Mouse (Mus musculus): ENCODE measurements around the gene Slc23a3. TPM values are rescaled to one million over a fixed set of nuclear protein-coding genes. Genes with fewer than 3 reads are reported as not detected.

Slc23a3 gene
- polyA plus RNA-seq, 1 experiment, result 0.30 TPM

DNA sequence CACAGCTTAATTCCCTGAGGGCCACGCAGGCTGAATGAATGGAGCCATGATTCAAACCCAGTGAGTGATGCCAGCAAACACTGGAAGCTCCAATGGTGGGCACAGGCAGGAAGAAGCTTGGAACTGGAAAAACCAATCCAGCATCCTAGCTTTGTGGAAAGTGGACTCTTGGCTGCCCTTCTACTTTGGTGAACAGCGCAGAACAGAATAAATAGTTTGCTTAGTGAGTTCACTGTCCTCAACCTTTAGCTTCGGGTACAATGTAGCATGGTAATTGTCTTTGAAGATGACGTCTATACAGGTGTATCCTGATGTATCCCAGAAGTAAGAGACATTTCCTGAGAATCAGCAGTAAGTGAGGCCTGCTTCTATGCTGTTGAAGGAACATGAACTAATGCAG lies 15.0 kb upstream of the Slc23a3 start:
- peaks cover 36% of the 10 kb centered on the region for H3K36me3 ChIP-seq (ENCODE audit: control insufficient read depth, insufficient read depth, low read length)
- 91% methylated on average over 4 of the region's 4 CpGs for WGBS
- no peak overlapping the region for H3K27ac ChIP-seq (ENCODE audit: insufficient read depth, low read length)
- H3K27me3 ChIP-seq (ENCODE audit: control insufficient read depth, insufficient read depth, low read length), result no peaks in the 10 kb centered on the region
- no peak overlapping the region for H3K4me3 ChIP-seq (ENCODE audit: extremely low read depth, insufficient read depth, insufficient read length)
- no peak for DNase-seq (ENCODE audit: low read depth in 1 of 2, low spot score in 2 of 2)
- H3K4me1 ChIP-seq (ENCODE audit: control insufficient read depth, insufficient read depth, insufficient read length), result no peaks in the 10 kb centered on the region
- no peak for TF ChIP-seq CTCF (IDR thresholded peaks at IDR 0.05; ENCODE audit: extremely low read depth, insufficient read depth, insufficient read length, insufficient replicate concordance)
- no peak for TF ChIP-seq POLR2A (IDR thresholded peaks at IDR 0.05; ENCODE audit: low read depth, low read length)

GRCm38 (mm10) chr1:75147411-75148135 lies 13.9 kb upstream of the Slc23a3 start:
- no peak overlapping the region for H3K27ac ChIP-seq (ENCODE audit: insufficient read depth, low read length)
- H3K27me3 ChIP-seq (ENCODE audit: control insufficient read depth, insufficient read depth, low read length), result no peaks in the 10 kb centered on the region
- H3K36me3 ChIP-seq (ENCODE audit: control insufficient read depth, insufficient read depth, low read length), result peaks cover 36% of the 10 kb centered on the region
- no peaks in the 10 kb centered on the region; the same call in none of the 2 replicates for H3K4me1 ChIP-seq (ENCODE audit: control insufficient read depth, insufficient read depth, insufficient read length)
- H3K4me3 ChIP-seq (ENCODE audit: extremely low read depth, insufficient read depth, insufficient read length), result no peak overlapping the region
- DNase-seq (ENCODE audit: low read depth in 1 of 2, low spot score in 2 of 2), result no peak
- 91% methylated on average over 7 of the region's 7 CpGs for WGBS
- no peak for TF ChIP-seq CTCF (IDR thresholded peaks at IDR 0.05; ENCODE audit: extremely low read depth, insufficient read depth, insufficient read length, insufficient replicate concordance)
- TF ChIP-seq POLR2A (IDR thresholded peaks at IDR 0.05; ENCODE audit: low read depth, low read length), result no peak

DNA sequence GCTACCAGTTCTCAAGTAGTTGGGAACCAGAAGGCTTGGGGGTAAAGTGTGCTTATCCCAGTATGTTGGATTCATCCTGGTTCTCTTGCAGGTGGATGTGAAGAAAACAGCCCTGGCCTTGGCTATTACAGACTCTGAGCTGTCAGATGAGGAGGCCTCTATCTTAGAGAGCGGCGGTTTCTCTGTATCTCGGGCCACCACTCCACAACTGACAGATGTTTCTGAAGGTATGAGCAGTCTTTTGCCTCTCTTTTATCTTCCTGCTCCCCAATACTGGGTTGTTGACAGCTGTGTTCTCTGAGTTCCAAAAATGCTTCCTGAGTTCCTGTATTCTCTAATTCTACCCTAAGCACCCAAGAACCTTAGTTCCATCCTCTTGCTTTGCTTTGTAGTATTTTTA lies 11.9 kb upstream of the Slc23a3 start:
- H3K4me1 ChIP-seq (ENCODE audit: control insufficient read depth, insufficient read depth, insufficient read length), result peaks cover 3% of the 10 kb centered on the region
- no peak overlapping the region for H3K4me3 ChIP-seq (ENCODE audit: extremely low read depth, insufficient read depth, insufficient read length)
- DNase-seq (ENCODE audit: low read depth in 1 of 2, low spot score in 2 of 2), result no peak
- 95% methylated on average over 3 of the region's 3 CpGs for WGBS
- peaks cover 36% of the 10 kb centered on the region for H3K36me3 ChIP-seq (ENCODE audit: control insufficient read depth, insufficient read depth, low read length)
- no peak overlapping the region for H3K27ac ChIP-seq (ENCODE audit: insufficient read depth, low read length)
- no peaks in the 10 kb centered on the region for H3K27me3 ChIP-seq (ENCODE audit: control insufficient read depth, insufficient read depth, low read length)
- no peak for TF ChIP-seq POLR2A (IDR thresholded peaks at IDR 0.05; ENCODE audit: low read depth, low read length)
- no peak for TF ChIP-seq CTCF (IDR thresholded peaks at IDR 0.05; ENCODE audit: extremely low read depth, insufficient read depth, insufficient read length, insufficient replicate concordance)

GRCm38 (mm10) chr1:75142301-75143261 lies 8.9 kb upstream of the Slc23a3 start, which contains the start of the genes Cnppd1 and Retreg2:
TSS of gene Cnppd1 (minus strand) at chr1:75142711.
TSS of gene Retreg2 (plus strand) at chr1:75142778.
- peaks cover 4% of the 10 kb centered on the region for H3K4me1 ChIP-seq (ENCODE audit: control insufficient read depth, insufficient read depth, insufficient read length)
- under 1% methylated on average over 87 of the region's 91 CpGs for WGBS
- peak within 1 kb of the TSS; percentile 86 for H3K4me3 ChIP-seq (ENCODE audit: extremely low read depth, insufficient read depth, insufficient read length)
- peak; percentile 81 for TF ChIP-seq POLR2A (IDR thresholded peaks at IDR 0.05; ENCODE audit: low read depth, low read length)
- TF ChIP-seq CTCF (IDR thresholded peaks at IDR 0.05; ENCODE audit: extremely low read depth, insufficient read depth, insufficient read length, insufficient replicate concordance), result peak; percentile 54
- peak within 1 kb of the TSS; percentile 99 for H3K27ac ChIP-seq (ENCODE audit: insufficient read depth, low read length)
- H3K27me3 ChIP-seq (ENCODE audit: control insufficient read depth, insufficient read depth, low read length), result no peaks in the 10 kb centered on the region
- peaks cover 39% of the 10 kb centered on the region for H3K36me3 ChIP-seq (ENCODE audit: control insufficient read depth, insufficient read depth, low read length)
- DNase-seq (ENCODE audit: low read depth in 1 of 2, low spot score in 2 of 2), result peak; percentile 91 to 94

DNA sequence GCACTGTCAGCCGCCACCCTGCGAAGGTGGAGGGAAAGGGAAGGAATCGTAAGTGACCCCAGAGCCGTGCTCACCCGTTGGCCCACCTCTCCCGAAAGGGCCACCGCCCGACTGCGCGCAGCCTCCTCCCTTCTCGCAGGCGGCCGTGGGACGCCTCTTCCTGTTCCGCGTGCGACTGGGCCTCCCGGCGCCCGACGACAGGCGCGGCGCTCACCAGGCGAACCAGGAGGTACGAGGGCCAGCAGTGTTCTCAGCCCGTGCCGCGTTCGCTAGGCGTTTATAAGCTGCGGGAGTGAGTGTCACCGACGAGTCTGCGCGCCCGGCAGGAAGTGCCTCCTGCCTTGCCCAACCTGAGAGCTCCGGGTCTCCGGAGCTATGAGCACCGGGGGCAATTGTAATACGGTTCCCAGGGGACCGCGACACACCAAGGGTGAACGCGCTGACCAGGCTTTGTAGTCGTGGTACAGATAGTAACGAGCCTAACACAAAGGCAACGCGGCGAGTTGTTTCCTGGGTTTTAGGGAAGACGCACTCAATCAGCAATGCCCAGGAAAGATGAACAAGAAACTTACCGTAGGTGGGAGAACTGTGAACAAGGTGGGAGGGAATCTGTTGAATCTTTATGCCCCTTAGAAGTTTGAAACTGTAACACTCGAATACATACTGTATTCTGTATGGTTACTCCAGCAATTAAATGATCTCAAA lies 7.9 kb upstream of the Slc23a3 start:
- TF ChIP-seq CTCF (IDR thresholded peaks at IDR 0.05; ENCODE audit: extremely low read depth, insufficient read depth, insufficient read length, insufficient replicate concordance), result no peak
- peak; percentile 92 for TF ChIP-seq POLR2A (IDR thresholded peaks at IDR 0.05; ENCODE audit: low read depth, low read length)
- Histone ChIP-seq H3K27ac (ENCODE audit: insufficient read depth, low read length) (peak overlapping the region; percentile 99), H3K27me3 (ENCODE audit: control insufficient read depth, insufficient read depth, low read length) (no peaks in the 10 kb centered on the region), H3K4me3 (ENCODE audit: extremely low read depth, insufficient read depth, insufficient read length) (peak overlapping the region; percentile 86), H3K36me3 (ENCODE audit: control insufficient read depth, insufficient read depth, low read length) (peaks cover 37% of the 10 kb centered on the region), H3K4me1 (ENCODE audit: control insufficient read depth, insufficient read depth, insufficient read length) (peaks cover 4% of the 10 kb centered on the region)
- DNase-seq (ENCODE audit: low read depth in 1 of 2, low spot score in 2 of 2), result peak; percentile 54 to 73
- under 1% methylated on average over 53 of the region's 53 CpGs for WGBS

- Histone ChIP-seq H3K4me3 (ENCODE audit: extremely low read depth, insufficient read depth, insufficient read length) (peak overlapping the region; percentile 86), H3K36me3 (ENCODE audit: control insufficient read depth, insufficient read depth, low read length) (peaks cover 38% of the 10 kb centered on the region), H3K27ac (ENCODE audit: insufficient read depth, low read length) (peak overlapping the region; percentile 99), H3K27me3 (ENCODE audit: control insufficient read depth, insufficient read depth, low read length) (no peaks in the 10 kb centered on the region), H3K4me1 (ENCODE audit: control insufficient read depth, insufficient read depth, insufficient read length) (peaks cover 4% of the 10 kb centered on the region)
- WGBS, result 34% methylated on average over 4 of the region's 4 CpGs
- no peak for DNase-seq (ENCODE audit: low read depth in 1 of 2, low spot score in 2 of 2)
- TF ChIP-seq CTCF (IDR thresholded peaks at IDR 0.05; ENCODE audit: extremely low read depth, insufficient read depth, insufficient read length, insufficient replicate concordance) (no peak), POLR2A (IDR thresholded peaks at IDR 0.05; ENCODE audit: low read depth, low read length) (no peak)
These were observed 7.0 kb upstream of the Slc23a3 start for GRCm38 (mm10) chr1:75140601-75141190.
